Mouse (Mus musculus) G1E (cell line): ENCODE measurements around the gene Gabrg3. TPM values are rescaled to one million over a fixed set of nuclear protein-coding genes. Genes with fewer than 3 reads are reported as not detected.

ENCODE experiments used
- ATAC-seq: 2 replicates; pipeline ENCODE4 v1.8.0; 2016; ENCODE audit warnings: mild to moderate bottlenecking; ENCODE audit not compliant: insufficient number of reproducible peaks, poor library complexity, low FRiP score, severe bottlenecking; ENCODE audit errors: extremely low read depth
- DNase-seq: peaks from one replicate; pipeline ENCODE4 v3.0.0; 2012; ENCODE audit warnings: low spot score
- H3K27me3 ChIP-seq: 2 replicates; pipeline ENCODE4 v1.6.1; 2012; ENCODE audit warnings: mild to moderate bottlenecking, low read length, inconsistent platforms; ENCODE audit not compliant: insufficient read depth
- H3K36me3 ChIP-seq: replicated peaks from 2 replicates; pipeline ENCODE3; 2012; ENCODE audit warnings: mild to moderate bottlenecking, inconsistent platforms
- H3K4me1 ChIP-seq: 2 replicates; pipeline ENCODE4 v1.6.1; 2012; ENCODE audit warnings: low read depth, low read length, inconsistent platforms, mixed read lengths; ENCODE audit not compliant: insufficient read depth
- H3K4me3 ChIP-seq: 2 replicates; pipeline ENCODE4 v1.5.1; 2012; ENCODE audit warnings: low read depth, mild to moderate bottlenecking, inconsistent platforms, low read length, moderate library complexity, mixed read lengths
- H3K9me3 ChIP-seq: replicated peaks from 2 replicates; pipeline ENCODE4 v1.6.1; 2012; ENCODE audit warnings: inconsistent platforms
- CTCF ChIP-seq: IDR thresholded peaks from 2 replicates; pipeline ENCODE4 v1.5.1; 2012; ENCODE audit warnings: low read depth, low read length, inconsistent platforms, mixed read lengths
- GATA1 ChIP-seq: IDR thresholded peaks from 2 replicates; pipeline ENCODE4 v1.6.1; 2012; ENCODE audit warnings: borderline replicate concordance, low read length, inconsistent platforms, mixed read lengths
- GATA2 ChIP-seq: IDR thresholded peaks from 2 replicates; pipeline ENCODE4 v1.6.1; 2012; ENCODE audit warnings: low read depth, low read length, inconsistent platforms, borderline replicate concordance
- POLR2AphosphoS5 ChIP-seq: IDR thresholded peaks from 2 replicates; pipeline ENCODE4 v1.6.1; 2012; ENCODE audit warnings: low read depth, low read length, inconsistent platforms; ENCODE audit not compliant: insufficient replicate concordance
- TAL1 ChIP-seq: conservative IDR thresholded peaks from 2 replicates; pipeline ENCODE4 v1.6.1; 2012; ENCODE audit warnings: low read depth, low read length, inconsistent platforms, mixed read lengths
- polyA plus RNA-seq: library from polyadenylated mRNA; stranded (reverse); fragments of >175 nt; gene quantifications from 2 replicates; pipeline ENCODE4 v1.2.3, GENCODE M21; 2012
- total RNA-seq, 2 experiments: library from RNA; stranded (forward) in 1 of 2; stranded (reverse) in 1 of 2; fragments of 200-1000 nt in 1 of 2; fragments of >200 nt in 1 of 2; fragmentation: Nextera tagmentation in 1 of 2; gene quantifications; 2 replicates each; pipeline ENCODE4 v1.2.3; 2014 to 2017

Gabrg3 gene
- total and polyA plus RNA-seq, 3 experiments: 0.27 TPM; not detected in 2

DNA sequence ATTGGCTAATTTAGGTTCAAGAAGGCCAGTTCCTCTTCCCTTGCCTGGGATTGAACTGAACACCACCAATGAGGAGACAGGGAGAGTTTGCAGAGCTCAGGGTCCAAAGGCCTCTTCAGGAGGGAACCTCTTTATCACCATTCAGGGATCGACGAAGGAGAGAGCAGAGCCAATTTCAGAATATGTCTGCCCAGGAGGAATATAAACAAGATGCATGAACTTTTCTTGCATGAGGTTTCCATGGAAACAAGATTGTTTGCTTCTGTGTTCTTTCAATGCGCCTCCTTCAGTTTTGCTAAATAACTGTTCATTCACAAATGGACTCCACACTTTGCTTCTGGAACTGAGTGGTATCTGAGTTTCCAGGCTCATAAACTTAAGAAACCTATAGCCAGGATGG lies 62.5 kb downstream of the Gabrg3 start:
- no peaks in the 10 kb centered on the region for H3K27me3 ChIP-seq
- DNase-seq (no peak), ATAC-seq (no peak)
- no peaks in the 10 kb centered on the region for H3K4me1 ChIP-seq
- TF ChIP-seq TAL1 (no peak), POLR2AphosphoS5 (no peak), CTCF (no peak), GATA2 (no peak), GATA1 (no peak)
- H3K36me3 ChIP-seq: no peaks in the 10 kb centered on the region
- peaks cover 8% of the 10 kb centered on the region; the same call in 1 of the 2 replicates for H3K9me3 ChIP-seq
- H3K4me3 ChIP-seq: no peak overlapping the region

GRCm38 (mm10) chr7:57322086-57322485 lies 64.9 kb downstream of the Gabrg3 start:
- Histone ChIP-seq H3K27me3 (no peaks in the 10 kb centered on the region), H3K9me3 (peaks cover 8% of the 10 kb centered on the region; the same call in 1 of the 2 replicates), H3K4me1 (no peaks in the 10 kb centered on the region), H3K4me3 (no peak overlapping the region), H3K36me3 (no peaks in the 10 kb centered on the region)
- no peak for ATAC-seq
- no peak for TF ChIP-seq POLR2AphosphoS5
- TF ChIP-seq GATA2: no peak
- no peak for TF ChIP-seq GATA1
- no peak for TF ChIP-seq TAL1
- no peak for TF ChIP-seq CTCF
- DNase-seq: no peak

GRCm38 (mm10) chr7:57314971-57315370 lies 72.0 kb downstream of the Gabrg3 start:
- Histone ChIP-seq H3K9me3 (peaks cover 4% of the 10 kb centered on the region; the same call in 1 of the 2 replicates), H3K4me1 (no peaks in the 10 kb centered on the region), H3K36me3 (no peaks in the 10 kb centered on the region), H3K4me3 (no peak overlapping the region), H3K27me3 (no peaks in the 10 kb centered on the region)
- DNase-seq (no peak), ATAC-seq (no peak)
- TF ChIP-seq POLR2AphosphoS5: no peak
- no peak for TF ChIP-seq TAL1
- no peak for TF ChIP-seq CTCF
- no peak for TF ChIP-seq GATA1
- no peak for TF ChIP-seq GATA2

GRCm38 (mm10) chr7:57312018-57312417 lies 75.0 kb downstream of the Gabrg3 start:
- ATAC-seq: no peak
- DNase-seq: no peak
- TF ChIP-seq GATA1 (no peak), GATA2 (no peak), CTCF (no peak), POLR2AphosphoS5 (no peak), TAL1 (no peak)
- peaks cover 7% of the 10 kb centered on the region; the same call in 1 of the 2 replicates for H3K9me3 ChIP-seq
- no peak overlapping the region for H3K4me3 ChIP-seq
- no peaks in the 10 kb centered on the region for H3K27me3 ChIP-seq
- no peaks in the 10 kb centered on the region for H3K4me1 ChIP-seq
- no peaks in the 10 kb centered on the region for H3K36me3 ChIP-seq

GRCm38 (mm10) chr7:57307337-57307736 lies 79.7 kb downstream of the Gabrg3 start:
- DNase-seq (no peak), ATAC-seq (no peak)
- Histone ChIP-seq H3K9me3 (0 out of 2 replicates have a peak, but pooled peaks cover 5% of the 10 kb centered on the region), H3K4me1 (no peaks in the 10 kb centered on the region), H3K4me3 (no peak overlapping the region), H3K36me3 (no peaks in the 10 kb centered on the region), H3K27me3 (no peaks in the 10 kb centered on the region)
- TF ChIP-seq GATA1 (no peak), CTCF (no peak), POLR2AphosphoS5 (no peak), GATA2 (no peak), TAL1 (no peak)

DNA sequence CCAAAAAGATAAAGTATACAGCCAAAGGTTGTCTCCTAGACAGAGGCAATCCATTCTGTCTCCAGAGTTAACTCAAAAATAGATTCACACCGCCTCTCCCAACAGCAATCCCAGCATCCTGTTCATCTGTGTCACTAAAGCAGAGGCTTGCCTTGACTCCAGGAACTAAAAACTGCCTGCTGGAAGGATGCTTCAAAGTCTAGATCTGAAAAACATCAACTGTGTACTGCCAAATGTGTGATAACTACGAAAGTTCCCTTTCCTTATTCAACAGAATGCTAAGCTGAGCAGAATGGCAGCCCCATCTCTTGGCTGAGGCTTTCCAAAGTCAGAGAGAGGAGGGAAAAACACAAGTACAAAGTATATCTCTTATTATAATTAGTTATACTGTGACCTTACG lies 90.3 kb downstream of the Gabrg3 start:
- no peak for ATAC-seq
- peaks cover 5% of the 10 kb centered on the region for H3K9me3 ChIP-seq
- H3K4me3 ChIP-seq: no peak overlapping the region
- no peaks in the 10 kb centered on the region for H3K4me1 ChIP-seq
- no peaks in the 10 kb centered on the region for H3K36me3 ChIP-seq
- TF ChIP-seq CTCF: no peak
- no peak for TF ChIP-seq GATA2
- TF ChIP-seq POLR2AphosphoS5: no peak
- no peak for DNase-seq
- H3K27me3 ChIP-seq: no peaks in the 10 kb centered on the region

DNA sequence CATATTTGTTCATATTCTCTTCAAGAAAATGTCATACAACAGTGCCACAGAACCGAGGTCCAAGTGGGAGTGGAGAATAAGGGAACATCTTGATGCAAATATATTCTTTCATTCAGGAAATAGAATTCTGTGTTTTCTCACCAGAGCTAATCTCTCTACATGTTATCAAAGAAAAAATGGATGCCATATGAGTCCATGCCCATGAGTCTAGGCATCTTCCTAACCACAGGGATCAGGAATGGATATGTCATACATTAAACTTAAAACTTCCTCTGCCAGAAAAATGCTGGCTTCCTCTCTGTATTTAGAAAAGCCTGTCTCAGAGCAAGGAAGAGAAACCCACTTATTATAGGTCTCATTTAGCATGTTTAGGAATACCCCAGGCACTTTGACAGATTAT lies 92.9 kb downstream of the Gabrg3 start:
- TF ChIP-seq GATA2: no peak
- TF ChIP-seq GATA1: no peak
- TF ChIP-seq POLR2AphosphoS5: no peak
- no peak for TF ChIP-seq TAL1
- TF ChIP-seq CTCF: no peak
- H3K4me1 ChIP-seq: no peaks in the 10 kb centered on the region
- H3K9me3 ChIP-seq: peaks cover 6% of the 10 kb centered on the region
- DNase-seq: no peak
- ATAC-seq: no peak
- no peak overlapping the region for H3K4me3 ChIP-seq
- H3K27me3 ChIP-seq: no peaks in the 10 kb centered on the region
- no peaks in the 10 kb centered on the region for H3K36me3 ChIP-seq
